Mouse (Mus musculus) forebrain, embryonic 12.5 days (tissue): Measurements from ENCODE around the gene Alg9. TPM values are rescaled to one million over a fixed set of nuclear protein-coding genes. Genes with fewer than 3 reads are reported as not detected.
A peak's percentile ranks its signal among the peaks of the same experiment; 100 is the strongest.

Source experiments
- ATAC-seq: fragments of 200-750 bp; cut with Nextera tagmentation; 2 replicates; pipeline ENCODE4 v1.8.0; 2017; ENCODE audit warnings: moderate TSS enrichment; ENCODE audit not compliant: low FRiP score
- H3K27ac ChIP-seq: fragments of 300-500 bp; sonication (generic); 2 replicates; pipeline ENCODE4 v1.5.1; 2016; ENCODE audit warnings: mild to moderate bottlenecking
- H3K27me3 ChIP-seq: fragments of 300-500 bp; sonication (generic); 2 replicates; pipeline ENCODE4 v1.6.1; 2016; ENCODE audit warnings: mild to moderate bottlenecking
- H3K36me3 ChIP-seq: fragments of 300-500 bp; sonication (generic); replicated peaks from 2 replicates; pipeline ENCODE4 v1.6.1; 2016; ENCODE audit warnings: mild to moderate bottlenecking
- H3K4me1 ChIP-seq: fragments of 300-500 bp; sonication (generic); 2 replicates; pipeline ENCODE4 v1.6.1; 2016
- H3K4me2 ChIP-seq: fragments of 300-500 bp; sonication (generic); 2 replicates; pipeline ENCODE4 v1.6.1; 2016; ENCODE audit warnings: mild to moderate bottlenecking, moderate library complexity
- H3K4me3 ChIP-seq: fragments of 300-500 bp; sonication (generic); replicated peaks from 2 replicates; pipeline ENCODE4 v1.5.1; 2016; ENCODE audit warnings: mild to moderate bottlenecking
- H3K9ac ChIP-seq: fragments of 300-500 bp; sonication (generic); 2 replicates; pipeline ENCODE4 v1.6.1; 2016; ENCODE audit warnings: mild to moderate bottlenecking
- H3K9me3 ChIP-seq: fragments of 300-500 bp; sonication (generic); 2 replicates; pipeline ENCODE4 v1.6.1; 2016
- WGBS: fragments of 180-500 bp; shearing (Covaris S2); methylation state at CpG from one replicate; pipeline ENCODE4 v1.1.7; 2016; 5-methylcytosine and 5-hydroxymethylcytosine counted together
- polyA plus RNA-seq: library from polyadenylated mRNA; unstranded; fragments of >200 nt; fragmentation: Nextera tagmentation; extraction: Ambion mirVana; gene quantifications from 2 replicates; pipeline ENCODE4 v1.2.1, GENCODE M21; 2016

The Alg9 gene
- 38.0 and 40.6 TPM in 2 replicates for polyA plus RNA-seq

GRCm38 (mm10) chr9:50774991-50775612, at the start of gene Alg9, which contains the start of gene 1110032A03Rik:
Alg9 (plus strand) TSS chr9:50775019.
1110032A03Rik (minus strand) TSS chr9:50775520.
- Histone ChIP-seq H3K27me3 (no peaks in the 10 kb centered on the region), H3K4me1 (peaks cover 20% of the 10 kb centered on the region), H3K9ac (peak within 1 kb of the TSS; percentile 91), H3K4me2 (peak within 1 kb of the TSS; percentile 87), H3K9me3 (no peaks in the 10 kb centered on the region), H3K36me3 (peaks cover 18% of the 10 kb centered on the region), H3K4me3 (peak within 1 kb of the TSS; percentile 94), H3K27ac (peak within 1 kb of the TSS; percentile 87)
- peak; percentile 87 for ATAC-seq
- WGBS = under 1% methylated on average over 42 of the region's 51 CpGs

- H3K4me1 ChIP-seq = peaks cover 56% of the 10 kb centered on the region
- ATAC-seq = no peak
- peaks cover 5% of the 10 kb centered on the region; the same call in 1 of the 2 replicates for H3K27me3 ChIP-seq
- peak overlapping the region; percentile 81 for H3K4me2 ChIP-seq
- no peaks in the 10 kb centered on the region for H3K36me3 ChIP-seq
- peak overlapping the region; percentile 4; the same call in 1 of the 2 replicates for H3K4me3 ChIP-seq
- whole genome bisulfite sequencing = 30% methylated on average over 8 of the region's 8 CpGs
- no peak overlapping the region for H3K9ac ChIP-seq
- H3K9me3 ChIP-seq = no peaks in the 10 kb centered on the region
- peak overlapping the region; percentile 61 for H3K27ac ChIP-seq
Measured at GRCm38 (mm10) chr9:50725921-50726590, 48.8 kb upstream of the Alg9 start.

- Histone ChIP-seq H3K9ac (peak overlapping the region; percentile 63), H3K4me3 (peak overlapping the region; percentile 62), H3K4me2 (peak overlapping the region; percentile 81), H3K9me3 (no peaks in the 10 kb centered on the region), H3K27me3 (peaks cover 5% of the 10 kb centered on the region; the same call in 1 of the 2 replicates), H3K36me3 (no peaks in the 10 kb centered on the region), H3K27ac (peak overlapping the region; percentile 71), H3K4me1 (peaks cover 52% of the 10 kb centered on the region)
- ATAC-seq = peak; percentile 5
- 2% methylated on average over 30 of the region's 30 CpGs for WGBS
Measured at GRCm38 (mm10) chr9:50727171-50727924, 47.5 kb upstream of the Alg9 start.

GRCm38 (mm10) chr9:50727925-50728651, 46.7 kb upstream of the Alg9 start:
- under 1% methylated on average over 40 of the region's 45 CpGs for WGBS
- peak; percentile 93 for ATAC-seq
- peaks cover 52% of the 10 kb centered on the region for H3K4me1 ChIP-seq

GRCm38 (mm10) chr9:50729600-50729999, 45.2 kb upstream of the Alg9 start:
- no peak for ATAC-seq

More at GRCm38 (mm10) chr9:50727925-50728651, 46.7 kb upstream of the Alg9 start:
- peaks cover 5% of the 10 kb centered on the region; the same call in 1 of the 2 replicates for H3K27me3 ChIP-seq
- no peaks in the 10 kb centered on the region for H3K9me3 ChIP-seq
- peak overlapping the region; percentile 62 for H3K4me3 ChIP-seq
- H3K9ac ChIP-seq = peak overlapping the region; percentile 63
- H3K27ac ChIP-seq = peak overlapping the region; percentile 71
- peak overlapping the region; percentile 81 for H3K4me2 ChIP-seq
- no peaks in the 10 kb centered on the region for H3K36me3 ChIP-seq

GRCm38 (mm10) chr9:50732560-50732959, 42.3 kb upstream of the Alg9 start:
- H3K9ac ChIP-seq = no peak overlapping the region

More at GRCm38 (mm10) chr9:50729600-50729999, 45.2 kb upstream of the Alg9 start:
- no peak overlapping the region for H3K4me3 ChIP-seq
- peaks cover 46% of the 10 kb centered on the region for H3K4me1 ChIP-seq
- H3K27ac ChIP-seq = no peak overlapping the region
- H3K9me3 ChIP-seq = no peaks in the 10 kb centered on the region
- 65% methylated on average over 4 of the region's 4 CpGs for WGBS
- H3K9ac ChIP-seq = no peak overlapping the region
- no peak overlapping the region for H3K4me2 ChIP-seq
- H3K27me3 ChIP-seq = peaks cover 5% of the 10 kb centered on the region; the same call in 1 of the 2 replicates
- H3K36me3 ChIP-seq = no peaks in the 10 kb centered on the region

GRCm38 (mm10) chr9:50734989-50735388, 39.8 kb upstream of the Alg9 start:
- Histone ChIP-seq H3K4me2 (no peak overlapping the region), H3K9ac (no peak overlapping the region), H3K9me3 (no peaks in the 10 kb centered on the region), H3K36me3 (no peaks in the 10 kb centered on the region), H3K27ac (no peak overlapping the region), H3K4me3 (no peak overlapping the region; the same call in 1 of the 2 replicates), H3K4me1 (peaks cover 29% of the 10 kb centered on the region), H3K27me3 (no peaks in the 10 kb centered on the region)
- ATAC-seq = no peak
- WGBS = 8% methylated on average over 9 of the region's 9 CpGs

More at GRCm38 (mm10) chr9:50732560-50732959, 42.3 kb upstream of the Alg9 start:
- H3K27ac ChIP-seq = 0 out of 2 replicates have a peak overlapping the region, but pooled peaks have one; percentile 42
- peaks cover 24% of the 10 kb centered on the region for H3K4me1 ChIP-seq
- ATAC-seq = no peak
- H3K9me3 ChIP-seq = no peaks in the 10 kb centered on the region
- H3K36me3 ChIP-seq = no peaks in the 10 kb centered on the region
- H3K4me3 ChIP-seq = no peak overlapping the region
- 11% methylated on average over 4 of the region's 4 CpGs for WGBS
- H3K27me3 ChIP-seq = peaks cover 5% of the 10 kb centered on the region; the same call in 1 of the 2 replicates
- no peak overlapping the region for H3K4me2 ChIP-seq

- no peaks in the 10 kb centered on the region for H3K27me3 ChIP-seq
- no peak within 1 kb of the TSS for H3K27ac ChIP-seq
- peaks cover 14% of the 10 kb centered on the region for H3K4me1 ChIP-seq
- WGBS = 14% methylated on average over 36 of the region's 36 CpGs
- peak; percentile 96 for ATAC-seq
- H3K36me3 ChIP-seq = no peaks in the 10 kb centered on the region
- H3K4me2 ChIP-seq = peak within 1 kb of the TSS; percentile 59
- peak within 1 kb of the TSS; percentile 34 for H3K4me3 ChIP-seq
- no peaks in the 10 kb centered on the region for H3K9me3 ChIP-seq
- H3K9ac ChIP-seq = no peak within 1 kb of the TSS
Measured at GRCm38 (mm10) chr9:50738914-50739870, 35.6 kb upstream of the Alg9 start, which contains the start of gene Dixdc1. Dixdc1 (minus strand) TSS chr9:50739517.

- Histone ChIP-seq H3K27ac (no peak overlapping the region), H3K4me3 (no peak overlapping the region), H3K9ac (no peak overlapping the region), H3K4me1 (peaks cover 14% of the 10 kb centered on the region), H3K27me3 (peaks cover 7% of the 10 kb centered on the region; the same call in 1 of the 2 replicates), H3K9me3 (no peaks in the 10 kb centered on the region), H3K36me3 (no peaks in the 10 kb centered on the region), H3K4me2 (no peak overlapping the region)
- 90% methylated on average over 14 of the region's 14 CpGs for WGBS
- ATAC-seq = no peak
Measured at GRCm38 (mm10) chr9:50740867-50741784, 33.7 kb upstream of the Alg9 start.

- H3K4me1 ChIP-seq = peaks cover 19% of the 10 kb centered on the region
- H3K4me2 ChIP-seq = no peak overlapping the region
- 78% methylated on average over 3 of the region's 3 CpGs for WGBS
- no peaks in the 10 kb centered on the region for H3K36me3 ChIP-seq
- H3K9me3 ChIP-seq = no peaks in the 10 kb centered on the region
- H3K9ac ChIP-seq = no peak overlapping the region
- H3K27ac ChIP-seq = no peak overlapping the region
- no peak for ATAC-seq
- H3K27me3 ChIP-seq = peaks cover 17% of the 10 kb centered on the region; the same call in 1 of the 2 replicates
- no peak overlapping the region for H3K4me3 ChIP-seq
Measured at GRCm38 (mm10) chr9:50742261-50742660, 32.6 kb upstream of the Alg9 start.
